Mouse (Mus musculus) embryonic facial prominence, embryonic 14.5 days (tissue): Measurements from ENCODE around the gene Pkhd1. TPM values are rescaled to one million over a fixed set of nuclear protein-coding genes. Genes with fewer than 3 reads are reported as not detected.
"Not testable (repeated sequence)": the region's sequence is repeated elsewhere in the genome, so short reads cannot be mapped to it uniquely, and the experiment has no call there.

Source experiments
- ATAC-seq: fragments of 200-750 bp; cut with Nextera tagmentation; 2 replicates; pipeline ENCODE4 v1.8.0; 2017; ENCODE audit warnings: low read depth, moderate number of reproducible peaks, moderate TSS enrichment
- DNase-seq: peaks from one replicate; pipeline ENCODE4 v3.0.0-alpha.2; 2015; ENCODE audit warnings: low spot score
- H3K27ac ChIP-seq: fragments of 300-500 bp; sonication (generic); replicated peaks from 2 replicates; pipeline ENCODE4 v1.5.1; 2014; ENCODE audit warnings: low read depth, mild to moderate bottlenecking, low read length, moderate library complexity
- H3K27me3 ChIP-seq: fragments of 300-500 bp; sonication (generic); replicated peaks from 2 replicates; pipeline ENCODE4 v1.6.1; 2014; ENCODE audit warnings: low read length; ENCODE audit not compliant: control insufficient read depth, insufficient read depth
- H3K36me3 ChIP-seq: fragments of 300-500 bp; sonication (generic); 2 replicates; pipeline ENCODE4 v1.6.1; 2014; ENCODE audit warnings: low read length, mixed read lengths; ENCODE audit not compliant: control insufficient read depth, insufficient read depth
- H3K4me1 ChIP-seq: fragments of 300-500 bp; sonication (generic); 2 replicates; pipeline ENCODE4 v1.6.1; 2014; ENCODE audit warnings: antibody characterized with exemption, low read length; ENCODE audit not compliant: control insufficient read depth, insufficient read depth
- H3K4me2 ChIP-seq: fragments of 300-500 bp; sonication (generic); 2 replicates; pipeline ENCODE4 v1.6.1; 2014; ENCODE audit warnings: low read depth, mild to moderate bottlenecking, low read length, moderate library complexity, mixed read lengths
- H3K4me3 ChIP-seq: fragments of 300-500 bp; sonication (generic); 2 replicates; pipeline ENCODE4 v1.5.1; 2014; ENCODE audit warnings: low read depth, mild to moderate bottlenecking, low read length
- H3K9ac ChIP-seq: fragments of 300-500 bp; sonication (generic); 2 replicates; pipeline ENCODE4 v1.6.1; 2014; ENCODE audit warnings: low read depth, mild to moderate bottlenecking, low read length, moderate library complexity, mixed read lengths
- H3K9me3 ChIP-seq: fragments of 300-500 bp; sonication (generic); 2 replicates; pipeline ENCODE4 v1.6.1; 2016; ENCODE audit warnings: low read length; ENCODE audit not compliant: control insufficient read depth
- WGBS: fragments of 180-500 bp; shearing (Covaris S2); extraction: QIAGEN DNeasy Blood & Tissue Kit; methylation state at CpG from one replicate; pipeline ENCODE4 v1.1.7; 2014; 5-methylcytosine and 5-hydroxymethylcytosine counted together
- polyA plus RNA-seq: library from polyadenylated mRNA; unstranded; fragments of >200 nt; fragmentation: Nextera tagmentation; extraction: Ambion mirVana; gene quantifications from 2 replicates; pipeline ENCODE4 v1.2.1, GENCODE M21; 2014

Pkhd1 gene
- polyA plus RNA-seq, 1 experiment from 2014 or later, result 0.38 TPM

- Histone ChIP-seq H3K36me3 (no peaks in the 10 kb centered on the region), H3K9me3 (no peaks in the 10 kb centered on the region), H3K4me3 (no peak overlapping the region), H3K4me1 (no peaks in the 10 kb centered on the region), H3K4me2 (no peak overlapping the region), H3K27me3 (no peaks in the 10 kb centered on the region), H3K9ac (no peak overlapping the region), H3K27ac (no peak overlapping the region)
- WGBS, result 63% methylated on average over 4 of the region's 4 CpGs
- DNase-seq (peak; percentile 20), ATAC-seq (no peak)
Observed at GRCm38 (mm10) chr1:20171199-20171598, 446.7 kb downstream of the Pkhd1 start.

- H3K9me3 ChIP-seq, ATAC-seq, H3K4me1 ChIP-seq, H3K4me2 ChIP-seq, H3K4me3 ChIP-seq, DNase-seq, H3K27me3 ChIP-seq, H3K9ac ChIP-seq, H3K36me3 ChIP-seq, H3K27ac ChIP-seq: not testable (repeated sequence)
- 87% methylated on average over 4 of the region's 4 CpGs for WGBS
Observed at GRCm38 (mm10) chr1:20150627-20151026, 467.2 kb downstream of the Pkhd1 start.

- Histone ChIP-seq H3K9ac (no peak overlapping the region), H3K27ac (no peak overlapping the region), H3K9me3 (no peaks in the 10 kb centered on the region), H3K27me3 (no peaks in the 10 kb centered on the region), H3K4me2 (no peak overlapping the region), H3K36me3 (no peaks in the 10 kb centered on the region), H3K4me3 (no peak overlapping the region), H3K4me1 (no peaks in the 10 kb centered on the region)
- DNase-seq (no peak), ATAC-seq (no peak)
- WGBS, result 69% methylated on average over 2 of the region's 2 CpGs
Observed at GRCm38 (mm10) chr1:20150016-20150415, 467.8 kb downstream of the Pkhd1 start.

- Histone ChIP-seq H3K9me3 (no peaks in the 10 kb centered on the region), H3K36me3 (no peaks in the 10 kb centered on the region), H3K4me1 (peaks cover 5% of the 10 kb centered on the region), H3K4me3 (no peak overlapping the region), H3K4me2 (no peak overlapping the region), H3K9ac (no peak overlapping the region), H3K27ac (no peak overlapping the region), H3K27me3 (no peaks in the 10 kb centered on the region; the same call in 1 of the 2 replicates)
- no peak for DNase-seq
- 56% methylated on average over 3 of the region's 3 CpGs for WGBS
- ATAC-seq, result no peak
Observed at GRCm38 (mm10) chr1:20136205-20136604, 481.7 kb downstream of the Pkhd1 start.

GRCm38 (mm10) chr1:20135065-20135618, 482.7 kb downstream of the Pkhd1 start:
- DNase-seq (peak; percentile 35), ATAC-seq (no peak)
- no peak overlapping the region for H3K9ac ChIP-seq
- no peak overlapping the region for H3K4me3 ChIP-seq
- no peaks in the 10 kb centered on the region for H3K9me3 ChIP-seq
- no peaks in the 10 kb centered on the region; the same call in 1 of the 2 replicates for H3K27me3 ChIP-seq
- WGBS, result 24% methylated on average over 4 of the region's 4 CpGs
- no peak overlapping the region for H3K4me2 ChIP-seq
- H3K27ac ChIP-seq, result no peak overlapping the region
- H3K4me1 ChIP-seq, result peaks cover 5% of the 10 kb centered on the region
- H3K36me3 ChIP-seq, result no peaks in the 10 kb centered on the region

- Histone ChIP-seq H3K27me3 (no peaks in the 10 kb centered on the region; the same call in 1 of the 2 replicates), H3K4me2 (no peak overlapping the region), H3K9ac (no peak overlapping the region), H3K36me3 (no peaks in the 10 kb centered on the region), H3K4me1 (peaks cover 5% of the 10 kb centered on the region), H3K27ac (no peak overlapping the region), H3K4me3 (no peak overlapping the region), H3K9me3 (no peaks in the 10 kb centered on the region)
- WGBS, result 85% methylated on average over 4 of the region's 4 CpGs
- DNase-seq, result no peak
- no peak for ATAC-seq
Observed at GRCm38 (mm10) chr1:20133636-20134035, 484.2 kb downstream of the Pkhd1 start.

- H3K27ac ChIP-seq, result no peak overlapping the region
- H3K4me1 ChIP-seq, result peaks cover 5% of the 10 kb centered on the region
- no peaks in the 10 kb centered on the region for H3K9me3 ChIP-seq
- H3K27me3 ChIP-seq, result no peaks in the 10 kb centered on the region
- no peak overlapping the region for H3K4me2 ChIP-seq
- ATAC-seq (no peak), DNase-seq (no peak)
- no peak overlapping the region for H3K4me3 ChIP-seq
- H3K36me3 ChIP-seq, result no peaks in the 10 kb centered on the region
- H3K9ac ChIP-seq, result no peak overlapping the region
- WGBS, result 32% methylated on average over 6 of the region's 6 CpGs
Observed at GRCm38 (mm10) chr1:20131786-20132596, 485.9 kb downstream of the Pkhd1 start.

- no peak for ATAC-seq
- Histone ChIP-seq H3K4me3 (no peak overlapping the region), H3K27me3 (no peaks in the 10 kb centered on the region), H3K4me1 (no peaks in the 10 kb centered on the region), H3K36me3 (no peaks in the 10 kb centered on the region), H3K9me3 (no peaks in the 10 kb centered on the region), H3K9ac (no peak overlapping the region), H3K4me2 (no peak overlapping the region), H3K27ac (no peak overlapping the region)
- no peak for DNase-seq
- 77% methylated on average over 1 of the region's 1 CpGs for WGBS
Observed at GRCm38 (mm10) chr1:20117331-20117730, 500.5 kb downstream of the Pkhd1 start.

- Histone ChIP-seq H3K4me3 (no peak overlapping the region), H3K9ac (no peak overlapping the region), H3K27me3 (no peaks in the 10 kb centered on the region), H3K4me2 (no peak overlapping the region), H3K36me3 (no peaks in the 10 kb centered on the region), H3K9me3 (no peaks in the 10 kb centered on the region), H3K4me1 (no peaks in the 10 kb centered on the region), H3K27ac (no peak overlapping the region)
- peak; percentile 83 for DNase-seq
- WGBS, result 62% methylated on average over 3 of the region's 3 CpGs
- peak; percentile 72; the same call in 1 of the 2 replicates for ATAC-seq
Observed at GRCm38 (mm10) chr1:20069733-20070132, 548.1 kb downstream of the Pkhd1 start.
